Mouse (Mus musculus): ENCODE measurements around the gene Derl3. TPM values are rescaled to one million over a fixed set of nuclear protein-coding genes. Genes with fewer than 3 reads are reported as not detected.

Derl3 gene
- total RNA-seq, 4 experiments from 2014 or later, result 0.34 to 0.35 TPM; not detected in 2

DNA sequence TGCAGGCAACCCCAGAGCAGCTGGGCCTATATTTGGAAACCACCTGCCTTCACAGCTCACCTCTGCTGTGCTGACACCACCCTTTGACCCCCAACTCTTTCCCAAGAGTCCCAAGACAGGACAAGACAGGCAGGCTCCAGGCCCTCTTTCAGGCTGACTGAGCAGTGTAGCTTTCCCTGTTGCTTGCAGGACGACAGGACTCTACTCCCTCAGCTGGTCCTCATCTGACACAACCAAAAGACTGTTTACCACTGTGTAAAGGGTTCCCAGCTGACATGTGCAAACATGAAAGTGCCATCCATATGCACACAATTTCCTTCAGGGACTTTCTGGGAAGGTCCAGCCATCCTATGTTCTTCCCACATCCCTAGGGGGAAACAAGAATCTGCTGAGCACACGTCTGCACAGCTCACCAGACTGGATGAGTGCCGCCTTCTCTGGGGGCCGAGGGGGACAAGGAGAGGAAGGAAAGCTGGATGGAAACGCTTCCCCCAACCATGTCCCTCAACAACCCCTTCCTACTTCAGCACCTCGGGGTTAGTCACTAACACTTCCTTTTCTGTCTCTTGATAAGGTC lies 19.9 kb downstream of the Derl3 start:
- DNase-seq (ENCODE audit: low spot score), result no peak

DNA sequence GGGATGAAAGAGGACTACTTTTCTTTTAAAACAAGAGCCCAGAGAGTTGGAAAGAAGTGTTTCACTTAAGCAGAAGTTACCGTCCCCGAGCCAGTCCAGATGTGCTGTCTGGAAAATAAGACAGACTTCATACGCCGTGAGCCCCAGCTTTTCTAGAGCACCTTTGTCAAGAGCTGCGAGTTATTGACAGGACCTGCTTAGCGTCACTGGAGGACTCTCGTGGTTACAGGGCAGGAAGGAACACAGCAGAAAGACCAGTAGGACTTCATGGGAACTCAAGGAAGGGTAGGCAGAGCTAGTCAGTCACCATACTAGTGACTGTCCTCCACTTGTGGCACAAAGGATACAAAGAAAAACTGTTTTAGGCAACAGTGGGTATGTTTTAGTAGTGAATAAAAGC lies 22.3 kb downstream of the Derl3 start:
- DNase-seq (ENCODE audit: low spot score), result no peak

DNA sequence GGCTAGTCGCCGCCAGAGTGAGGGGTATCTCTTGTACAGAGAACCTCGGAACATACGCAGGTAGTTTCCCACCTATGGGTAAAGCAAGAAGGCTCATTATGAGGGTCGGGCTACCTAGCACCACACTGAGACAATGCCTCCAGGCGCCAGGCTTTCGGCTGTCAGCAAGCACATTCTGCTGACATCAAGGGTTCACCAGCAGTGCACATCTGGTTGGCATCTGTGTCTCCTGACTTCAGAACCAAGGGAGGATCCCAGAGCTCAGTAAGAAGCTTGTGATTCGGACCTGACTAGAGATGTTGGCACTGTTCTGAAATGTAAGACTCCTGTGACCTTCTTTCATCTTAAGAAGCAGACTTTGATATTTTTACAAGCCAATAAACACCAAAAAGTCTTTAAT lies 23.6 kb downstream of the Derl3 start:
- DNase-seq (ENCODE audit: low spot score), result no peak

DNA sequence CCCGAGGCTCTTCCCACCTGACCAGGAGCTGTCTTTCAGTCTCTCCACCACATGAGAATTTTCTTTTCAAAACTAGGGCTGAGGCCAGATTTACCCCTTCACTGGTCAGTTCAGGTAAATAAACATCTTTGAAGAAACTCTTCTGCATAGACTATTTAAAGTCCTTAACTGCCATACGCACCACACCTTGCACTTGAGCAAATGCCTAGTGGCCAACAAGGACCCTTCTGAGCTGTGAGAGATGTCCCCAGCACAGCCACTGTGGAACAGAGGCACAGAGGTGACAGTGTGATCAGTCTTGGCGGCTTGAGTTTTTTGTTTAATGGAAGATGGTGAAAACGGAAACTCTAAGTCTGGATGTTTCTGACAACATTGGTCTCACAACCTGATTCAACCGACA lies 25.8 kb downstream of the Derl3 start:
- no peak for DNase-seq (ENCODE audit: low spot score)

DNA sequence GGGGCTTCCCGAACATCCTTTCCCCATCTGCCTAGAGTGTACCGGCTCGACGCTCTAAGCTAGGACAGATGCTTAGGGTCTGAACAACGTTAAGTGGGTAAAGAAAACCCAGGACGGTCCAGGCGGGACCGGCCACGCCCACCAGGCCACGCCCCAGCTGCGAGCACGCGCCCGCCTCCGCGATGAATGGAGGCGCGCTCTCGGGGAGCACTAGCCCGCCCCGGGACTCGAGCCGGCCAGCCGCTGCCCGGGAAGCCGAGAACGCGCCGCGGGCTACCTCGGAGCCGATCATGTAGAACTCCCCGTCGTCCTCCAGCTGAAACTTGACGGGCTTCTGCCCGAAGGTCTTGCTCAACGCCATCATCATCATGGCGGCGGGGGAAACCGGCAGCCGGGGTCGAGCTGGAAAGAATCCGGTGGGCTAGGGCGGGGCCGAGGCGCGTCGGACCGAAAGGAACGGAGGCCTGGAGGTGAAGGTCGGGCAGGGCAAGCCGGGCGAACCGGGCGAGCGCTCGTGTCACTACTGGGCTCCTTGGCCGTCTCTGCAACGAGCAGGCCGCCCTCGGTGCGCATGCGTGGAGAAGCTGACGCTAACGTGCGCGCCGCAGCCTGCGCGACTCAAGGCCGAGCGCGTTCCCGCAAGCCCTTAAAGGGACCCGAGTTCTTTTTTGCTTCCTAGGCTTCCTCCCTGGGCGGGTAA lies 28.0 kb downstream of the Derl3 start, which contains the start of gene Smarcb1:
Gene Smarcb1 (minus strand): TSS at position 592 of the 700 bp plus-strand sequence.
- peak; percentile 96 for DNase-seq (ENCODE audit: low spot score)

DNA sequence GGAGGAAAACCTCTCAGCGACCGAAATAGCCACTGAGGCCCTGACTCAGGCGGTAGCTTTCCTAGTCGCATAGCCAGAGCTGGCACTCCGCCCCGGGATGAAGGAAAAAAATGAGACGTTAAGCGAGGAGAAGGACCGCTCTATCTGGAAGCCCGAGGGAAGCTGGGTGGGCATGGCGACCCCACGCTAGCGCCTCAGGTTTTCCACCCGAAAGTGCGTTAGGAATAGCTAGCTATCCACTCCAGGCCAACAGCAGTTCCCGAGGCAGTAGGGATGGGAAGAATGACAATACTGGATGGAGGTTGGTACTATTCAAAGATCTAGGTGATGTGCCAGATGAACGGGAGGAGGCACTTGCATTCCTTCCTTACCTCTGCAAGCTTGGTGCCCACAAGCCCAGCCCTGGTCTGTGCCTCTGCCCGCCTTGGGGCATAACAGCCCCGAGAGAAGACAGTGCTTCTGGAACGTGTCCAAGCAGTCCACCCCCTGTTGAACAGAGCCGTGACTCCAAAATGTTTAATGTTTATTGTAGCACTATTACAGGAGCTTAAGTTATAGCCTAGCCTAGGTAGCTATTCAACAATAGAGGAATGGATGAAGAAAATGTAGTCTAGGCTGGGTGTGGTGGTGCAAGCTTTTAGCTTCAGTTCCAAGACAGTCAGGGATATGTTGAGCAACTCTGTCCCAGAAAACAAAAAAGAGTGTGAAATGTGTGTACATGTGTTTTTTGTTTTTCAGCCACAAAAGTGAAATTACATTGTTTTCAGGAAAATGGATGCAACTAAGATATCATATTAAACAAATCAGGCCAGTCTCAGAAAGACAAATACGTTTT lies 28.7 kb downstream of the Derl3 start:
- DNase-seq (ENCODE audit: low spot score), result no peak

DNA sequence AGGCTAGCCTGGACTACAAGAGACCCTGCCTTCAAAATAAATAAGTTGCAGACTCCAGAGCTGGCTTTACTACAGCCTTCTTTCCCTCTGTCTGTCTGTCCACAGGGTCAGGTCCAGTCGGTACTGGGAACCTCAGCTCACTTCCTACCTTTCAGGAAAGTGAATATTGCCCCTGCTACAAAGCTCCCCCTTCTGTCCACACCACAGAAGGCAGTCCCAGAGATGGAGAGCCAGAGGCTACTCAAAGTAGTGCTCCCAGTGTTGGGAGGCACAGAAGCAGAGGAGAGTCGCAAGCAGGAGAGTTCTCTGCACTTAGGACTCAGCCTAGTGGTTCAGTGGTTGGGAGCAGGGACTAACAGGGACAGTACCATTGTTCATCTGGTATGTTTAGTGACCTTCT lies 31.1 kb downstream of the Derl3 start:
- no peak for DNase-seq (ENCODE audit: low spot score)

DNA sequence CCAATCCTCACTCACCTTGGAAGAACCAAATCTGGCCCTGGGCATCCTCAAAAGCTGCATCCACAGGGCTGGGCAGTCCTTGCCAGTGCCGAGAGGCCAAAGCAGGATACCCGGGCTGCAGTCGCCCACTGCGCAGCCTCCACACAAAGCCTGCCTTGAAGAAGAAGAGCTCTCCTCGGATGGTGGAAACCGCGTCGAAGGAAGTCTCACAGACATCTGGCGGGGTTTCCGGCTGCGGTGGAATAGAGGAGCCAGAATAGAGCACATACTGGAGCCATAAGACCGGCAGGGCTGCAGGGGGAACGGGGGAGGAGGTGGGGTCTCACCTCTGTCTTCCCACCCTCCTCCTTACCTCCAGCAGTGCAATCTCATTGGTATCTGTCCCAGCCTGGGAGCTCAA lies 33.2 kb downstream of the Derl3 start:
- no peak for DNase-seq (ENCODE audit: low spot score)

DNA sequence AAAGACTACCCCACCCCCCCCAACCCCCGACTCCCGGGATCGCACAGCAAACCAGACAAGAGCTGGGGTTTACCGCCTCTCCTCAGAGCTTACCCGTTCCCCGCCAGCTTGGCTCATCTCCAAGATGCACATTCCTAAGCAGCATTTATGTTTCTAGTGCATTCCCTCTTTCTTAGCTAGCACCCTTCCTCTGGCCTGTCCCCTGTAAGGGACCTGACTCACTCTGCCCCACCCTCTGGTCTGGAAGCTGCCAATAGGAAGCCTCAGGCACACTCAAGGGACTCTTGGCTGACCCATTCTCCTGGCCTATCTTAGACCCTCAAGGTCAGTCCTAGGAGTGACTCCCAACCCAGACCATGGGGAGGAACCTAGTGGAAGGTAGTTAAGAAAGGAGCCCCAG lies 37.1 kb downstream of the Derl3 start:
- DNase-seq (ENCODE audit: low spot score), result no peak

DNA sequence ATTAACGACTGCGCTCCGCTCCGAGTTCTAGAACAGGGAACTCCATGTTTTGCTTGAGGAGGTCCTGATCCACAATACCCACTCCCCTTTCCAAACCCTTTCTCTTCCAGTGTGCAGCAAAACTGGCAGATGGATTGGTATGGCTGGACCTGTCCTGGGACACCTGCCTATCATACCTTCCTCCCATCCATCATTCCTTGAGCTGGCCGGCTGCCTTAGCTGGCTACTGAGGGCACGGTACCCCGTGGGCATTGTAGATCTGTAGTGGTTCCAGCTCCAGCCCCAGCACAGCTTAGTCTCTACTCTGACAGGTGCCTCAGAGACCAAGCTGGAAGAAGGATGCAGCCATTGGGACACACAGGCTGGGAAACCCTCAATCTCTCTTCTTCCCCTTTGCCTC lies 38.1 kb downstream of the Derl3 start:
- DNase-seq (ENCODE audit: low spot score), result no peak

DNA sequence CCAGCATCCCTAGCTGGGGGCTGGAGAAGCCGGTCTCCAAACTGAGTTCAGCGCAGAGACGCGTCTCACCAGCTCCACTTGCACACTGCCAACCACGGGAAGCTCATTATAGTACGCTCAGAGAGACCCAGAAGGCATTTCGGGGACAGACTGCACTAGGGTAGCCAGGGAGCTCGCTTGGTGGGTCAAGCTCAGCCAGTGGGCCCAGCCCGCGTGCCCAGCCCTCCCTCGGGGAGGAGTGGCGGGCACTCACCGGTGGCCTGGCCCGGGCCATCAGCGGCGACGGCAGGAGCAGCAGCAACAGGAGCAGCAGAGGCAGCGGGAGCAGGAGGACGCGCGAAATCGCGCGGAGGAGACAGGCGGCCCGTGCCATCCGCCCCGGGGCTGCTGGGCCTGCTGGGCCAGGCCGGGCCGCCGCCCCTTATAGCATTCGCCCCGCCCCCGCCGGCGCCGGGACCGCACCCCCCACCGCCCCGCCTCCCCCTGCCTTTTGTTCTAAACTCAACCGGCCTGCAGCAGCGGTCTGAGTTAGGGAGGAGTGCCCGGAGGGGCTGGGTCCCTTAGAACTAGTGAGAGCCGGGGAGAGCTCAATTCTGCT lies 39.0 kb downstream of the Derl3 start:
- DNase-seq (ENCODE audit: low spot score), result no peak

DNA sequence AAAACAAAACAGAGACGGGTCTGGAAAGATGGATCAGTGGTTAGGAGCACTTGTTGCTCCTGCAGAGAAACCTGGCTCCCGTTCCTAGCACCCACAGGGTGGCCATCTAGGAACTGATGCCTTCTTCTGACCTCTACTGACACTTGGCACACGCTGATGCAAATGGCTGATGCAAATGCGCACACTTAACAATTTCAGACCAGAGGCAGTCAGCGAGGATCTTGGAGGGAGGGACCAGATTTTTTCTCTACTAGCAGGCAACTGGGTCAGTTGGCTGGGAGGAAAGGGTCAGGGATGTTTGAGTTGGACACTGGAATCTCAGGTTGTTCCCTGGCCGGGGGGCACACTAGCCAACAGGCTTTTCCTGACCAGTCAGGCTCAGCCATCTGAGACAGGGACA lies 39.7 kb downstream of the Derl3 start, which contains the start of gene Chchd10:
Gene Chchd10 (plus strand): TSS at position 240 of the 400 bp plus-strand sequence.
- DNase-seq (ENCODE audit: low spot score), result no peak

DNA sequence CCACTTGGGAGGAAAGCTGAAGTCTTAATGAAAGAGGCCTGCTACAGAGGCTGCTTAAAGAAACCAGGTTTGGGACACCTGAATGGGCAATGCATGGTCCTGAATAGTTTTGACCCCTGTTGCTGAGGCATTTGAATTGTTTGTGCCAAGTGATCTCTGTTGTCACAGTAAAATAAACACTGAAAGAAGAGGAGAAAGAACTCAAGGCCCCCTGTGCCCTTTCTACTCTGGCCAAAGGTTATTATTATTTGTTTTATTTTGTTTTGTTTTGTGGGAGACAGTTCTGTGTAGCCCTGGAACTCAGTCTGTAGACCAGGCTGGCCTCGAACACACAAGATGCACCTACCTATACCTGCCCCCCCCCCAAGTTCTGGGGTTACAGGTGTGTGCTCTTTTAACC lies 41.8 kb downstream of the Derl3 start:
- no peak for DNase-seq (ENCODE audit: low spot score)

DNA sequence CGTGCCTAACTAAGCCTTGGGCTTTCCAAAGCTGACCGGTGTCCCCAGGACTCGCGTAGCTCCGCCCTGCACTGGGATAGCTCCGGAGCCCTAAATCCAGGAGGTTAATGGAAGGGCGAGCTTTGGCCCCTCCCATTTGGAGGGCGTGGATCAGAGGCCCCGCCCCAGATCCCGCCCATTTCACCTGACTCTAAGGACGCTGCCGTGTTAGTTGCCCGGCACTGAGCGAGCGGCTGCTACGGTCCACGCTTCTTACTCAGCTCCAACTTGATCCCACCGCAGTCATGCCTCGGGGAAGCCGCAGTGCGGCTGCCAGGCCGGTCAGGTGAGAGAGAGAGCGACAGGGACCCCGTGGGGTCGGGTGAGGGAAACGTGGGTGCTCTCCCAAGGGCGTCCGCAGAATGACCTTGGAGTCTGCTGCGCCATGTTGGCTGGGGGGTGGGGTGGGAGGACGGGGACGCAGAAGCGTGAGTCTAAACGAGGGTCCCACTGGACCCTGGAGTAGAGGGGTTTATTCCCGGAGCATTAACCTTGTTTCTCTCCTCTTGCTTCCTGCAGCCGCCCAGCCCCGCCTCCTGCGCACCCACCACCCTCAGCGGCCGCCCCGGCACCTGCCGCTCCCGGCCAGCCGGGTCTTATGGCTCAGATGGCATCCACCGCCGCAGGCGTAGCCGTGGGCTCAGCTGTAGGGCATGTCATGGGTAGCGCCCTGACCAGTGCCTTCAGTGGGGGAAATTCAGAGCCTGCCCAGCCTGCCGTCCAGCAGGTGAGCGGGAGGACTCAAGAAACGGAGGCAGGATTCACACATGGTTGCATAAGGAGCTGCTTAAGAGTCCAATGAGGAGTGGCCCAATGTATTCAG lies 42.7 kb downstream of the Derl3 start, which contains the start of gene Mmp11:
Gene Mmp11 (minus strand): TSS at position 817 of the 862 bp plus-strand sequence.
- no peak for DNase-seq (ENCODE audit: low spot score)

DNA sequence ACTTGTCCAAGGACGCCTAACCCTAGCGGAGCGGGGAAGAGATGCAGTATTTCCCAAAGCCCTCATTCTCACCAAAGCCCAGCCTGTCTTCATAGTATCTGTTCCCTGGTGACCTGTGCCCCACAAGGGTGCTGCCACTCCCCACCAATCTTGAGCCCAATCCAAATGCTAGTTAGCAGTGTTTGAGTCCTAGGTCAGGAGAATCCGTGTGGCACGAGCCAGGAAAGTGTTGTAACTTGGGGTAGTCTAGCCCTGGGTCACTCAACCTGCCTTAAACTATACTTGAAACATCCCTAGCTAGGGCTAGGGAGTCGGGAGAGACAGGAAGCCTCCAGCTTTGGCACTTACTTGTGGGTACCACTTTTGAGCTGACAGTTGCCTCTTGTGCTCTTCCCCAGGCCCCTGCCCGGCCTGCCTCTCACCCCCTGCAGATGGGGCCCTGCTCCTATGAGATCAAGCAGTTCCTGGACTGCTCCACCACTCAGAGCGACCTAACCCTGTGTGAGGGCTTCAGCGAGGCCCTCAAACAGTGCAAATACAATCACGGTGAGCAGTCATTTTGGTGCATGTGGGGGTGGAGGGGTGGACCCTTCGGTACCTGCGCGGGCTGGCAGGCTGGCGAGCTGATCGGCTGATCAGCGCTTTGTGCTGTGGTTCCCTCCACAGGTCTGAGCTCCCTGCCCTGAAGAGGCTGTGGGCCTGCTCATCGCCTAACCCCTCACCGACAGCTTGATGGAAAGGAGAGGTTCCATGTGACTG lies 43.9 kb downstream of the Derl3 start:
- DNase-seq (ENCODE audit: low spot score), result no peak

DNA sequence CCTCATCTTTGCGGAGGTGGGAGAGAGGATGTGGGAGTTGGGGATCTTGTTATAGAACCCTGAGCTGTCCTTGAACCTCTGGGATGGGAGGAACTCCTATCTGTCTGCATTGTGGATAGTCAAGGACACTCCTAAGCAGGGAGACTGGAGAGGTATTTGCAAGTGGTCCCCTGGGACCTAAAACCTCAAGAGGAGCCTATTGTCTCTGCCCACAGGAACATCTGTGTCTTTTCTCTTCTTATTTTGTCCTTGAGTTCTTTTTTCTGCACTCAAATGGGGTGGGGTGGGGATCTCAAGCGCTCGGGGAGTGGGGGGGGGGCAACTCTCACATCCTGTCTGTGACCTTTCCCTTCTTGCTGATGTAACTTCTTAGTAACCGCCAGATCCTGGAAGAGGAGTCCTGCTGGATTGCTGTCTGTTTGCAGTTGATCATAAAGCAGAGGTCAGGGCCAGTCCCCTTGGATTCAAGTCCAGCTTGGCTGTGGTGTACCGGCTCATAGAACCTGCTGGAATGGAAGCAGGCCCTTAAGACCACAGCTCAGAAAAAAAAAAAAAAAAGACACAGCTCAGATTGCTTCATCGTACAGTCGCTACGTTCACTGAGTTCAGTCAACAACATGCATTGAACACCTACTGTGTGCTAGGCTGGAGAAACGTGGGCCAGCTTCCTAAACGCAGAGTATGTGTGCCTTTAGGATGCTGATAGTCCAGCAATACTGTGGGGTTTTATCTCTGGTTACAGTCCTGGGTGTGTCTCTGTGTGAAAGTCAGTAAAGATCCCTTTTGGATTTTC lies 44.8 kb downstream of the Derl3 start:
- no peak for DNase-seq (ENCODE audit: low spot score)

DNA sequence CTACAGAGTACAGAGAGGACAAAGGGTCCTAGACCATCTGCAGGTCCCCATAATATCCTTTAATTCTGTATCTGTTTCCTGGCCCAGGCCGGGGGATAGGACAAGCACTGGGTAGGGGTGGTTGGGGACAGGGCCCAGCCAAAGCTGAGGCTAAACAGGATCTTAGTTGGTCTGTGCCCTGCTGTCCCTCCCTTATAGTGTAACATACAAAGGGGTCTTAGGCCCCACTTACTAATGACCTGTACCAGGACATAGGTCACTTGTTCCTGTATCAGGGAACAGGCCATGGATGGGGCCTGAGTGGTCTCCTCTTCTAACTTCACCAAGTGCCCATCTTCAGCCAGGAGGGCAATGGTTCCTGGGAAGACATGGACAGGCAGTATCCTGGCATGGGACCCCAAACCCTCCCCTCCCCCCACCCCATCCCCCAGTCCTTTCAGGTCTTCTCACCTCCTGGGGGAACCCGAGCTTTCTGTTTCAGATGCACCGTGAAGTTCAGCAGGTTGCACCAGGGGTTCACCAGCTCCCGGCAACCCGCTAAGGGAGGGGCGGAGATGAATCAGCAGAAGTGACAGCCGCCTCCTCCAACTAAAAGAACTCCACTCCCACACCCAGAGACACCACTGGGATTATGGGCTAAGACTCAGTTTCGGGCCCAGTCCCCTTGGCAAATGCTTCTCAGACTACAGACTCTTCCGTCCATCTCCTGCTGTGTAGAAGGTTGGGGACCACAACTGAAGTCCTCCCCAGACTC lies 46.4 kb downstream of the Derl3 start:
- no peak for DNase-seq (ENCODE audit: low spot score)

DNA sequence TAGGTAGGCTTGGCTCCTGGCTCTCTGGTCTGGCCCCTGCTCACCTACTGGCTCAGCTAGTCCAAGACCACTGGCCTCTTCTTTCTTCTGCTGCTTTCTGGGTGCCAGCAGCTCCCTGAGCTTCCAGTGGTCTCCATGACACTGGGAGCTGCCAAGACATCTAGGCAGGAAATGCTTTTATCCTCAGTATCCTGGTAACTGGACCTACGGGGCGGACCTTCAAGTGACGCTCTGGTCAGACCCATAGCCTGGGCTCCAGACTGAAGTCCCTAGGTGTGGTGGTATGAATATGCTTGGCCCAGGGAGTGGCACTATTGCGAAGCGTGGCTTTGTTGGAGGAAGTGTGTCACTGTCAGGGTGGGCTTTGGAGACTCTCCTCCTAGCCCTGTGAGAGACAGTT lies 47.3 kb downstream of the Derl3 start, which contains the start of gene Gm867:
Gene Gm867 (minus strand): TSS at position 153 of the 400 bp plus-strand sequence.
- no peak for DNase-seq (ENCODE audit: low spot score)

All from heart, adult 8-10 months (tissue).